12 mouse cellular contexts compared by ENCODE assay signal in the genomic region with DNA sequence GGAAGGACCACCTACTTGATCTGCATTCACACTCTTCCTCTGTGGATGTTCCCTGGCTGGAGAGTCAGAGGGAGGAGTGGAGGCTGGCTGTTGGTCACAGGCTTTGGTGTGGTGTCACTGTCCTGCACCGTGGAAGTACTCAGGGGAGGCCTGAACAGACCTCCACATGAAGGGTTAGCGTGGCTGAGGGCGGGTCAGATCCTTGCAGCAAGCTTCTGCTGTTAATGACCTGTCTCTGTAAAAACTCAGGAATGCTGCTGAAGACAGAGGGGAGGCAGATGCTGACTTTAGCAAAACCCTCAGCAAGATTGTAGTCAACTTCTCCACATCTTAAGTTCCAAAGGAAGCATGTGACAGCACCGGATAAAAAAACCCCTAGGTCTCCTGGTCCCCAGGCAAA. TPM values are rescaled to one million over a fixed set of nuclear protein-coding genes. Genes with fewer than 3 reads are reported as not detected.
A peak's percentile ranks its signal among the peaks of the same experiment; 100 is the strongest.
DNase-seq lines count a peak whose midpoint lies in the region; ATAC-seq and TF ChIP-seq lines count a peak whose summit lies in the region.
"Had no signal": no experiment of that assay in that cellular context is flagged by ENCODE, and none has a peak within 500 bp of the region (broad histone marks: within the 10 kb centered on the region; RNA-seq: fewer than 3 reads in every experiment).

No protein-coding gene starts in this region.

- peak overlapping the region; percentile 63 for H3K27ac ChIP-seq in heart, adult 2 months
- H3K27ac ChIP-seq in left cerebral cortex, adult 2 months: peak overlapping the region; percentile 7; the same call in 1 of the 2 replicates
- H3K27ac ChIP-seq: neural tube, embryonic 13.5 days had no signal

- 72% methylated on average over 4 of the region's 4 CpGs for WGBS in heart, adult 2 months

- intact Hi-C loops in heart, adult 2 months (cut with DNase I): no loop called here
- intact Hi-C loops in heart, postnatal 14 days (cut with DNase I): no loop called here
- intact Hi-C loops in left cerebral cortex, adult 2 months (cut with DNase I): no loop called here

- H3K27me3 ChIP-seq in heart, adult 2 months (ENCODE audit: control insufficient read depth, insufficient read depth, low read length): no peaks in the 10 kb centered on the region
- H3K27me3 ChIP-seq in megakaryocyte, embryonic 14.5 days (replicated peaks): no peaks in the 10 kb centered on the region
- H3K27me3 ChIP-seq: neural tube, embryonic 13.5 days had no signal

- H3K79me2 ChIP-seq in heart, adult 2 months (replicated peaks; ENCODE audit: control insufficient read depth, insufficient read depth, low read length): no peaks in the 10 kb centered on the region; the same call in 1 of the 2 replicates

- H3K4me3 ChIP-seq in heart, adult 2 months: no peak overlapping the region
- H3K4me3 ChIP-seq in left cerebral cortex, adult 2 months: no peak overlapping the region
- peak overlapping the region; percentile 10 for H3K4me3 ChIP-seq in megakaryocyte, embryonic 14.5 days (replicated peaks)
- H3K4me3 ChIP-seq: neural tube, embryonic 13.5 days had no signal

- ATAC-seq in megakaryocyte, adult 5-6 weeks (ENCODE audit: poor library complexity, severe bottlenecking): no peak

- H3K9ac ChIP-seq in heart, adult 2 months (ENCODE audit: low read depth, low read length): no peak overlapping the region
- H3K9ac ChIP-seq: neural tube, embryonic 13.5 days had no signal

- H3K36me3 ChIP-seq in heart, adult 2 months (ENCODE audit: control insufficient read depth, insufficient read depth, low read length): no peaks in the 10 kb centered on the region
- H3K36me3 ChIP-seq in megakaryocyte, embryonic 14.5 days (replicated peaks; ENCODE audit: low read length): peaks cover 43% of the 10 kb centered on the region
- H3K36me3 ChIP-seq: neural tube, embryonic 13.5 days had no signal

- no peaks in the 10 kb centered on the region for H3K9me3 ChIP-seq in megakaryocyte, embryonic 14.5 days
- H3K9me3 ChIP-seq: neural tube, embryonic 13.5 days had no signal

- no peak for TF ChIP-seq POLR2A in heart, adult 2 months (IDR thresholded peaks at IDR 0.05; ENCODE audit: insufficient read depth, low read depth, low read length)

- no peak for TF ChIP-seq EP300 in heart, adult 2 months (IDR thresholded peaks at IDR 0.05; ENCODE audit: insufficient read depth, low read depth, low read length)

- TF ChIP-seq CTCF in heart, adult 2 months (IDR thresholded peaks at IDR 0.05): no peak
- no peak for TF ChIP-seq CTCF in left cerebral cortex, adult 2 months (IDR thresholded peaks at IDR 0.05)

- DNase-seq in heart, adult 2 months: no peak
- no peak for DNase-seq in heart, postnatal 14 days
- no peak for DNase-seq in left cerebral cortex, adult 2 months (ENCODE audit: extremely low spot score in 1 of 2, low spot score in 2 of 2)
- DNase-seq in left cerebral cortex, adult 8-10 months (ENCODE audit: low spot score in 2 of 2): no peak
- no peak for DNase-seq in embryo, embryonic 9.5 days (ENCODE audit: extremely low spot score)
- DNase-seq in cerebellum, postnatal 36 days: no peak
- DNase-seq: adrenal gland, postnatal 10 days; cerebellum, adult 8-10 months; thymus, postnatal 36 days had no signal

- peaks cover 16% of the 10 kb centered on the region for H3K4me1 ChIP-seq in heart, adult 2 months (ENCODE audit: control insufficient read depth, insufficient read depth, low read length)
- peaks cover 54% of the 10 kb centered on the region for H3K4me1 ChIP-seq in megakaryocyte, embryonic 14.5 days
- H3K4me1 ChIP-seq: neural tube, embryonic 13.5 days had no signal

RNA-seq across cellular contexts. Expression of a gene that starts 19.0 kb away (rescaled TPM):
- total RNA-seq in heart, adult 2 months (2021): 10 to 100 TPM; 14.4 to 15.1 TPM
- 21.3 and 25.5 TPM in 2 replicates for polyA plus RNA-seq in heart, adult 2 months (2012; rRNA removed)
- total RNA-seq in heart, postnatal 14 days (2021): 10 to 100 TPM; 14.2 to 17.1 TPM
- total RNA-seq in left cerebral cortex, adult 2 months (2021): 10 to 100 TPM; 17.5 to 17.7 TPM
- 10 to 100 TPM; 16.1 to 19.1 (median 16.4) TPM for total RNA-seq in left cerebral cortex, adult 8-10 months (2022)
- polyA plus RNA-seq in megakaryocyte, embryonic 14.5 days (2012; ENCODE audit: insufficient read depth, low replicate concordance): 78.0 and 88.3 TPM in 2 replicates
- total RNA-seq in megakaryocyte, adult 5-6 weeks (2015): 32.2 and 41.6 TPM in 2 replicates
- 33.7 and 38.0 TPM in 2 replicates for total RNA-seq in megakaryocyte, adult 5-6 weeks (2017)

RNA-seq across cellular contexts. Expression of a gene that starts 37.8 kb away (rescaled TPM):
- total RNA-seq in heart, adult 2 months (2021): 10 to 100 TPM; 26.1 to 29.5 TPM
- 8.6 and 11.9 TPM in 2 replicates for polyA plus RNA-seq in heart, adult 2 months (2012; rRNA removed)
- total RNA-seq in heart, postnatal 14 days (2021): 10 to 100 TPM; 36.2 to 38.3 TPM
- 10 to 100 TPM; 24.4 to 25.2 TPM for total RNA-seq in left cerebral cortex, adult 2 months (2021)
- total RNA-seq in left cerebral cortex, adult 8-10 months (2022): 10 to 100 TPM; 26.5 to 30.4 (median 28.9) TPM
- polyA plus RNA-seq in megakaryocyte, embryonic 14.5 days (2012; ENCODE audit: insufficient read depth, low replicate concordance): 13.7 and 16.5 TPM in 2 replicates
- 53.1 and 53.4 TPM in 2 replicates for total RNA-seq in megakaryocyte, adult 5-6 weeks (2015)
- 49.6 and 57.4 TPM in 2 replicates for total RNA-seq in megakaryocyte, adult 5-6 weeks (2017)

RNA-seq across cellular contexts. Expression of a gene that starts 43.1 kb away (rescaled TPM):
- total RNA-seq in heart, adult 2 months (2021): 10 to 100 TPM; 82.4 to 96.3 TPM
- 67.6 and 105 TPM in 2 replicates for polyA plus RNA-seq in heart, adult 2 months (2012; rRNA removed)
- total RNA-seq in heart, postnatal 14 days (2021): 10 to 100 TPM; 85.0 to 90.5 TPM
- 10 to 100 TPM; 60.7 to 69.9 TPM for total RNA-seq in left cerebral cortex, adult 2 months (2021)
- 10 to 100 TPM; 66.6 to 80.4 (median 72.1) TPM for total RNA-seq in left cerebral cortex, adult 8-10 months (2022)
- polyA plus RNA-seq in megakaryocyte, embryonic 14.5 days (2012; ENCODE audit: insufficient read depth, low replicate concordance): 1.3 and 11.2 TPM in 2 replicates
- total RNA-seq in megakaryocyte, adult 5-6 weeks (2015): 54.9 and 56.3 TPM in 2 replicates
- total RNA-seq in megakaryocyte, adult 5-6 weeks (2017): 42.6 and 72.8 TPM in 2 replicates

RNA-seq across cellular contexts. Expression of a gene that starts 43.2 kb away (rescaled TPM):
- total RNA-seq in heart, adult 2 months (2021): 1 to 10 TPM; 4.9 to 6.5 TPM
- 9.5 and 11.0 TPM in 2 replicates for polyA plus RNA-seq in heart, adult 2 months (2012; rRNA removed)
- 1 to 10 TPM; 6.3 to 6.5 TPM for total RNA-seq in heart, postnatal 14 days (2021)
- 1 to 10 TPM; 1.1 to 2.1 TPM for total RNA-seq in left cerebral cortex, adult 2 months (2021)
- 1 to 10 TPM; 2.3 to 2.9 (median 2.6) TPM for total RNA-seq in left cerebral cortex, adult 8-10 months (2022)
- polyA plus RNA-seq in megakaryocyte, embryonic 14.5 days (2012; ENCODE audit: insufficient read depth, low replicate concordance): 1.9 and 9.9 TPM in 2 replicates
- total RNA-seq in megakaryocyte, adult 5-6 weeks (2015): 11.1 and 12.8 TPM in 2 replicates
- total RNA-seq in megakaryocyte, adult 5-6 weeks (2017): 17.5 and 20.2 TPM in 2 replicates

RNA-seq across cellular contexts. Expression of a gene that starts 54.0 kb away (rescaled TPM):
- total RNA-seq in heart, adult 2 months (2021): 10 to 100 TPM; 70.4 to 75.6 TPM
- polyA plus RNA-seq in heart, adult 2 months (2012; rRNA removed): 56.8 and 100 TPM in 2 replicates
- total RNA-seq in heart, postnatal 14 days (2021): 10 to 100 TPM; 94.8 to 97.1 TPM
- total RNA-seq in left cerebral cortex, adult 2 months (2021): 10 to 100 TPM; 33.4 to 36.4 TPM
- total RNA-seq in left cerebral cortex, adult 8-10 months (2022): 10 to 100 TPM; 37.0 to 40.0 (median 37.7) TPM
- polyA plus RNA-seq in megakaryocyte, embryonic 14.5 days (2012; ENCODE audit: insufficient read depth, low replicate concordance): 4.1 and 7.4 TPM in 2 replicates
- 9.7 and 11.2 TPM in 2 replicates for total RNA-seq in megakaryocyte, adult 5-6 weeks (2015)
- total RNA-seq in megakaryocyte, adult 5-6 weeks (2017): 26.9 and 28.5 TPM in 2 replicates
